Mouse (Mus musculus) embryonic facial prominence, embryonic 10.5 days (tissue): ENCODE measurements around the gene Syce2. TPM values are rescaled to one million over a fixed set of nuclear protein-coding genes. Genes with fewer than 3 reads are reported as not detected.
"Not testable (repeated sequence)": the region's sequence is repeated elsewhere in the genome, so short reads cannot be mapped to it uniquely, and the experiment has no call there.

Source experiments
- DNase-seq: peaks from one replicate; pipeline ENCODE4 v3.0.0-alpha.2; 2017; ENCODE audit warnings: low spot score
- H3K27ac ChIP-seq: fragments of 300-500 bp; sonication (generic); replicated peaks from 2 replicates; pipeline ENCODE4 v1.5.1; 2016; ENCODE audit warnings: mild to moderate bottlenecking
- H3K27me3 ChIP-seq: fragments of 300-500 bp; sonication (generic); replicated peaks from 2 replicates; pipeline ENCODE4 v1.6.1; 2016; ENCODE audit warnings: low read depth, mild to moderate bottlenecking; ENCODE audit not compliant: poor library complexity, severe bottlenecking
- H3K36me3 ChIP-seq: fragments of 300-500 bp; sonication (generic); replicated peaks from 2 replicates; pipeline ENCODE4 v1.6.1; 2016; ENCODE audit warnings: mild to moderate bottlenecking, moderate library complexity
- H3K4me1 ChIP-seq: fragments of 300-500 bp; sonication (generic); 2 replicates; pipeline ENCODE4 v1.6.1; 2016
- H3K4me3 ChIP-seq: fragments of 300-500 bp; sonication (generic); 2 replicates; pipeline ENCODE4 v1.5.1; 2016; ENCODE audit warnings: mild to moderate bottlenecking, moderate library complexity
- H3K9me3 ChIP-seq: fragments of 300-500 bp; sonication (generic); 2 replicates; pipeline ENCODE4 v1.6.1; 2016; ENCODE audit warnings: mild to moderate bottlenecking
- WGBS: fragments of 180-500 bp; shearing (Covaris S2); methylation state at CpG from one replicate; pipeline ENCODE4 v1.1.7; 2016; 5-methylcytosine and 5-hydroxymethylcytosine counted together
- polyA plus RNA-seq: library from polyadenylated mRNA; unstranded; fragments of >200 nt; fragmentation: Nextera tagmentation; extraction: Ambion mirVana; gene quantifications from 2 replicates; pipeline ENCODE4 v1.2.1, GENCODE M21; 2016

Syce2 gene
- polyA plus RNA-seq: 77.8 and 83.7 TPM in 2 replicates

GRCm38 (mm10) chr8:84871376-84872308 is at the start of gene Syce2:
Gene Syce2 (plus strand): TSS chr8:84872111.
- 16% methylated on average over 46 of the region's 46 CpGs for WGBS
- H3K27me3 ChIP-seq: peaks cover 14% of the 10 kb centered on the region
- H3K27ac ChIP-seq: peak within 1 kb of the TSS; percentile 74
- H3K9me3 ChIP-seq: no peaks in the 10 kb centered on the region
- H3K4me3 ChIP-seq: peak within 1 kb of the TSS; percentile 57
- H3K36me3 ChIP-seq: peaks cover 39% of the 10 kb centered on the region
- peaks cover 16% of the 10 kb centered on the region for H3K4me1 ChIP-seq
- DNase-seq: peak; percentile 86

- no peak for DNase-seq
- Histone ChIP-seq H3K4me1 (peaks cover 22% of the 10 kb centered on the region), H3K9me3 (no peaks in the 10 kb centered on the region), H3K36me3 (no peaks in the 10 kb centered on the region), H3K27me3 (peaks cover 32% of the 10 kb centered on the region), H3K4me3 (peak within 1 kb of the TSS; percentile 42), H3K27ac (no peak within 1 kb of the TSS)
- WGBS: 24% methylated on average over 3 of the region's 3 CpGs
These were observed 49.2 kb upstream of the Syce2 start, which contains the start of gene Dand5 for GRCm38 (mm10) chr8:84822723-84823122. Gene Dand5 (minus strand): TSS chr8:84822823.

- Histone ChIP-seq H3K9me3 (no peaks in the 10 kb centered on the region), H3K27me3 (peaks cover 32% of the 10 kb centered on the region), H3K27ac (no peak overlapping the region), H3K36me3 (no peaks in the 10 kb centered on the region), H3K4me3 (peak overlapping the region; percentile 42), H3K4me1 (peaks cover 22% of the 10 kb centered on the region)
- DNase-seq: peak; percentile 87
- WGBS: 1% methylated on average over 18 of the region's 18 CpGs
These were observed 48.3 kb upstream of the Syce2 start for GRCm38 (mm10) chr8:84823653-84824052.

- Histone ChIP-seq H3K4me3 (no peak overlapping the region), H3K9me3 (no peaks in the 10 kb centered on the region), H3K27ac (no peak overlapping the region), H3K36me3 (no peaks in the 10 kb centered on the region), H3K4me1 (peaks cover 22% of the 10 kb centered on the region), H3K27me3 (peaks cover 32% of the 10 kb centered on the region)
- WGBS: 67% methylated on average over 4 of the region's 4 CpGs
- no peak for DNase-seq
These were observed 46.3 kb upstream of the Syce2 start for GRCm38 (mm10) chr8:84825636-84826035.

GRCm38 (mm10) chr8:84826518-84826917 is 45.4 kb upstream of the Syce2 start:
- Histone ChIP-seq H3K4me1 (peaks cover 22% of the 10 kb centered on the region), H3K27me3 (peaks cover 25% of the 10 kb centered on the region)
- not testable (repeated sequence) for H3K27ac ChIP-seq, H3K36me3 ChIP-seq, H3K9me3 ChIP-seq, DNase-seq, H3K4me3 ChIP-seq
- WGBS: 80% methylated on average over 2 of the region's 2 CpGs

GRCm38 (mm10) chr8:84831490-84831889 is 40.4 kb upstream of the Syce2 start, which contains the start of gene Gadd45gip1:
Gene Gadd45gip1 (plus strand): TSS chr8:84831522.
- H3K27me3 ChIP-seq: no peaks in the 10 kb centered on the region
- DNase-seq: no peak
- H3K9me3 ChIP-seq: no peaks in the 10 kb centered on the region
- H3K36me3 ChIP-seq: peaks cover 33% of the 10 kb centered on the region
- H3K27ac ChIP-seq: peak within 1 kb of the TSS; percentile 100
- peaks cover 13% of the 10 kb centered on the region for H3K4me1 ChIP-seq
- 84% methylated on average over 11 of the region's 11 CpGs for WGBS
- peak within 1 kb of the TSS; percentile 99 for H3K4me3 ChIP-seq

- Histone ChIP-seq H3K27me3 (no peaks in the 10 kb centered on the region), H3K4me1 (peaks cover 20% of the 10 kb centered on the region), H3K9me3 (no peaks in the 10 kb centered on the region), H3K36me3 (peaks cover 40% of the 10 kb centered on the region), H3K27ac (peak overlapping the region; percentile 100), H3K4me3 (peak overlapping the region; percentile 99)
- DNase-seq: peak; percentile 87
- 2% methylated on average over 59 of the region's 59 CpGs for WGBS
These were observed 39.7 kb upstream of the Syce2 start for GRCm38 (mm10) chr8:84832034-84832717.

GRCm38 (mm10) chr8:84832759-84833742 is 38.9 kb upstream of the Syce2 start:
- Histone ChIP-seq H3K27ac (peak overlapping the region; percentile 100), H3K27me3 (no peaks in the 10 kb centered on the region), H3K4me3 (peak overlapping the region; percentile 99), H3K4me1 (peaks cover 29% of the 10 kb centered on the region), H3K9me3 (no peaks in the 10 kb centered on the region), H3K36me3 (peaks cover 48% of the 10 kb centered on the region)
- DNase-seq: no peak
- 71% methylated on average over 10 of the region's 10 CpGs for WGBS

- no peak overlapping the region for H3K27ac ChIP-seq
- no peaks in the 10 kb centered on the region for H3K27me3 ChIP-seq
- H3K4me3 ChIP-seq: 0 out of 2 replicates have a peak overlapping the region, but pooled peaks have one; percentile 6
- 87% methylated on average over 19 of the region's 19 CpGs for WGBS
- peaks cover 39% of the 10 kb centered on the region for H3K4me1 ChIP-seq
- no peaks in the 10 kb centered on the region for H3K9me3 ChIP-seq
- peaks cover 60% of the 10 kb centered on the region for H3K36me3 ChIP-seq
- no peak for DNase-seq
These were observed 37.7 kb upstream of the Syce2 start for GRCm38 (mm10) chr8:84834002-84834865.

- Histone ChIP-seq H3K27ac (no peak overlapping the region), H3K4me3 (0 out of 2 replicates have a peak overlapping the region, but pooled peaks have one; percentile 6), H3K27me3 (no peaks in the 10 kb centered on the region), H3K9me3 (no peaks in the 10 kb centered on the region), H3K4me1 (peaks cover 45% of the 10 kb centered on the region), H3K36me3 (peaks cover 62% of the 10 kb centered on the region)
- DNase-seq: no peak
- 90% methylated on average over 10 of the region's 10 CpGs for WGBS
These were observed 36.8 kb upstream of the Syce2 start for GRCm38 (mm10) chr8:84834866-84835855.
